Mouse (Mus musculus) olfactory bulb, adult 2 months (tissue): ENCODE results near the gene Pqlc3. TPM values are rescaled to one million over a fixed set of nuclear protein-coding genes. Genes with fewer than 3 reads are reported as not detected.

ENCODE experiments used
- H3K27ac ChIP-seq: fragments of 200-500 bp; 2 replicates; pipeline ENCODE4 v1.5.1; 2012; ENCODE audit warnings: low read depth, low read length; ENCODE audit not compliant: insufficient read depth
- H3K4me1 ChIP-seq: fragments of 200-500 bp; 2 replicates; pipeline ENCODE4 v1.6.1; 2012; ENCODE audit warnings: low read length; ENCODE audit not compliant: control insufficient read depth, insufficient read depth
- H3K4me3 ChIP-seq: fragments of 200-500 bp; 2 replicates; pipeline ENCODE4 v1.5.1; 2012; ENCODE audit warnings: mild to moderate bottlenecking, low read depth, low read length, moderate library complexity; ENCODE audit not compliant: insufficient read depth
- CTCF ChIP-seq: fragments of 200-500 bp; IDR thresholded peaks from 2 replicates; pipeline ENCODE4 v1.5.1; 2012; ENCODE audit warnings: low read depth, mild to moderate bottlenecking, low read length, moderate library complexity; ENCODE audit not compliant: insufficient read depth
- POLR2A ChIP-seq: fragments of 200-500 bp; IDR thresholded peaks from 2 replicates; pipeline ENCODE4 v1.6.1; 2012; ENCODE audit warnings: mild to moderate bottlenecking, low read depth, low read length, moderate library complexity; ENCODE audit not compliant: insufficient read depth
- WGBS: fragments of 180-500 bp; shearing (Covaris S2); methylation state at CpG from one replicate; pipeline ENCODE4 v1.1.7; 2018; 5-methylcytosine and 5-hydroxymethylcytosine counted together
- polyA plus RNA-seq: library from polyadenylated mRNA; stranded (reverse); fragments of >200 nt; gene quantifications from 2 replicates; pipeline ENCODE4 v1.2.4, GENCODE M21; 2012; ENCODE audit warnings: low replicate concordance; ENCODE audit not compliant: missing spikeins, insufficient read depth, insufficient read length

The Pqlc3 gene
- not detected in 2 replicates for polyA plus RNA-seq

DNA sequence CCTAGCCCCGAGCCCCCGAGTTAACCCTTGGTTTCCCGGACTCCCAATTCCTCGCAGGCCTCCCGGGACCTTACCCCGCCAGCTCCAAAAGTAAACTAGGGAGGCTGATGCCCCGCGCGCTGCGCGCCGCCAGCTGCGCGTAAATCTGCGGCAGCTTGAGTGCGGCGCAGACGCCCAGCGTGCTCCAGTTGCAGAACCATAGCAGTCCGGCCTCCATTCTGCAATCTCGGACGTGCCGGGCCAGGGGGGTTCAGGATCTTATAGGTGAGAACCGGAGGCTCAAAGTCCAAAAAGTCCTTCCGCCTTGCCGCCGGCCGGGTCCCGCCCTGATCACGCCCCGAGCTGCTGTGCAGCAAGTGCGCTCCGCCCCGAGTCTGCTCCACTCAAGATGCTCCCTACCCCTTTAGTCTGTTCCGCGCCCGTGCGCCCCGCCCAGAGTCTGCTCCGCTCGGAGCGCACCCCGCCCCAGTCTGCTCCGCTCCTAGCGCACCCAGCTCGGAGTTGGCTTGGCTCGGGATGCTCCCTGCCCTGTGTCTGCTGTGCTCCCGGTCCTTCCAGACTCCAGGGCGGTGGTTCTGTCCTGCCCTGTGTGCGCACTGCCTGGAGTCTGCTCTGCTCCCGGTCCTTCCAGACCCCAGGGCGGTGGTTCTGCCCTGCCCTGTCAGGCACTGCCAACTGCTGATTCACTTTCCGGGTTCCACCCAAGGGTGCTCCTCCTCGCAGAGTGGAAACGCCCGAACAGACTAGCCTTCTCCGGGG, at the start of gene Pqlc3:
Gene Pqlc3, minus strand, starts transcription at position 670 of the 759 bp plus-strand sequence.
- under 1% methylated on average over 57 of the region's 57 CpGs for WGBS
- TF ChIP-seq POLR2A (no peak), CTCF (no peak)
- peak within 1 kb of the TSS; percentile 57 for H3K4me3 ChIP-seq
- H3K27ac ChIP-seq, result no peak within 1 kb of the TSS
- H3K4me1 ChIP-seq, result peaks cover 11% of the 10 kb centered on the region

DNA sequence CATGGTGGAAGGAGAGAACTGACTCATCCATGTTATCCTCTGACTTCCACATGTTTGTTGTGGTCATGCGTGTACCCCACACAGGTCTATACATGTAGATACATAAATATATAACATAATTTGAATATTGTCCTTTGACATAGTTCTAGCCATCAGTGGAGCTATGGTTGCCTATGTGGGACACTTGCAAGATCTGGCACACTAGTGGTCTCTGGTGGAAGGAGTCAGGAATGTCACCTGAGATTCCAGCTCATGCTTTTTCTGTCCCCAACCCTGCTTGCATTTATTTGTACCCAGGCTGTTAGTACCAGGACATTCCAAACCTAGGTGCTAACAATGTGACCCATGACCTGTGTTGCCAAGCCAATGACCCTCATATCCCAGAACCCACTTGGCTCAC, 49.6 kb upstream of the Pqlc3 start:
- TF ChIP-seq POLR2A (no peak), CTCF (no peak)
- Histone ChIP-seq H3K4me1 (peaks cover 16% of the 10 kb centered on the region), H3K4me3 (no peak overlapping the region), H3K27ac (no peak overlapping the region)
- 97% methylated on average over 1 of the region's 1 CpGs for WGBS

DNA sequence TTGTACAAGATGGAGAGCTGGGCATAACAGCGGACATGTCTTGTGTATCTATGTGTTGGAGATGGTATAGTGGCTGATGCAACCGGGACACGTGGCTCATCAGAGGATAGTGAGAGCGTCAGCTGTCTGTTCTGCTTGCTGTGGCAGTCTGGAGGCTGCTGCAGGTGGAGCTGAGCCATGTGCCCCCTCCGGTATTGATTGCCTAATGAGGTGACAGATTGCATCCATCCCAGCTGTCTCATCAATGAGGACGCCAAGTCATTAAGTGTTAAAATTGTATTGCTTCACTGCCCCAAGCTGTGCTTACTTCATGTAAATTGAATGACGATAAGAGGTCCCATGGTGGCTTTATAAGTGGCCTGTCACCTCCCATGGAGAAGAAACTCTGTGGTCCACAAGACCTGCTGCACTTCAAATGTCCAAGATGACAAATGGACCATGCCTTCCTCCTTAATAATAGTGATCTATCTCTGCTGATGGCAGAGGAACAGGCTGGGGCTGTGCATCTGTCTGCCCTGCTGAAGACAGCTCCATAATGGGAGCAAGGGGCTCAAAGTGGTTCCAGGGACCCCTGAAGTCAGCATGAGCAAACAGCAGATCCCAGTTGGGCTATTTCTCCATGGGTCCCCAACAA, 48.9 kb upstream of the Pqlc3 start:
- 78% methylated on average over 7 of the region's 7 CpGs for WGBS
- H3K4me1 ChIP-seq, result peaks cover 16% of the 10 kb centered on the region
- no peak overlapping the region for H3K4me3 ChIP-seq
- H3K27ac ChIP-seq, result no peak overlapping the region
- TF ChIP-seq POLR2A, result no peak
- TF ChIP-seq CTCF, result no peak

DNA sequence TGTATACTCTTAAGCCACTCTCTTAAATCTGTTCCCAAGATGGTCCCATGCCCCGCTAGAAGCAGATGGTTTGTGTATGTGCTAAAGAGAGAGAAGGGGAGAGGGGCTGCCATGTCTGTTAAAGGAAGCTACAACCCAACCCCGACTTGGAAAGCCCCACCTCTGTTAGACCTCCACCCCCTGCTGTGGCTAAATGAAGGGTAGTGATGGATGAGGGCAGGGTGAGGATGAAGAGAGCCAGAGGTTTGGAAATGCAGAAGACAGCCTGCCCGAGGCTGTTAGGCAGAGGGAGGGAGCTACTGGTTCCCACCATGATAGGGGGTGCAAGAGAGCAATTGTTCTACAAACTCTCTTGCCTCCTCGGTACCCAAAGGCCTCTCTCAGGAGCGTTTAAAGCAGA, 43.1 kb upstream of the Pqlc3 start:
- WGBS, result 75% methylated on average over 5 of the region's 5 CpGs
- TF ChIP-seq POLR2A (no peak), CTCF (no peak)
- no peak overlapping the region for H3K27ac ChIP-seq
- H3K4me3 ChIP-seq, result no peak overlapping the region
- H3K4me1 ChIP-seq, result no peaks in the 10 kb centered on the region

DNA sequence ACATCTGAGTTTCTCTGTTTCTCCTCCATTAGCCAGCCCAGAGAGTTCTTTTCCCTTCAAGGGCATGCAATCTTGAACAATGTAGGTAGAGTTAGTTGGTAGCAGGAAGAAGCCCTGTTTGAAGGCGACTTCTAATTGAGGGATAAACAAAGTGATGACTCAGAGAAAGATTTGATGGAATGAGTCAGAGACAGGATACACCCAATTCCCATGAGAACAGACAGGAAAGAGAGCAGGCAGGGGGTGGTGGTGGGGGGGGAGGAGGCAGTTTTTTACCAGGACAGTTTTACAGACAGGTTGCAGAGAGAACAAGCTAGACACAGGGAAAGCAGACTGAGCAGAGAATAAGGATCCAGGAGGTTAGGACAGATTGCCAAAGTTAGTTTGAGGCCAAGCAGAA, 40.4 kb upstream of the Pqlc3 start:
- TF ChIP-seq CTCF, result no peak
- TF ChIP-seq POLR2A, result no peak
- Histone ChIP-seq H3K4me1 (peaks cover 12% of the 10 kb centered on the region), H3K27ac (no peak overlapping the region), H3K4me3 (no peak overlapping the region)
- 30% methylated on average over 1 of the region's 1 CpGs for WGBS

DNA sequence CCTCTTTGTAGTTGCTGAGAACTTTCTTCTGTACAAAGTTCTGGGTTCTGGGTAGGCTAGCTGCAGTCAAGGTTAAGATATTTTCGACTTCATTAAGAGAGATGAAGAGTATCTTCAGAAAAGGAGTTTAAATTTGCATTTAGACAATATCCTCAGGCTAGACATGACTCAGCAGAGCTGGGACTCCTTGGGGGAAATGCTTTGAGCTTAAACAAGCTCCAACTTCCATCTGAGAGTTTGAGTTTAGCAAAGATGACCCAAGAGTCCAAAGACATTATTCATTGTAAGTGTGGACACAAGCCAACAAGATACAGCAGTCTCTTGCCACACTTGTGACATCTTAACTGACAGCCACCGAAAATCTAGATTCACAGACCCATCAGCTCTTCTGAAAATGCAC, 39.2 kb upstream of the Pqlc3 start:
- no peak for TF ChIP-seq POLR2A
- no peak for TF ChIP-seq CTCF
- peaks cover 15% of the 10 kb centered on the region for H3K4me1 ChIP-seq
- 74% methylated on average over 2 of the region's 2 CpGs for WGBS
- H3K27ac ChIP-seq, result no peak overlapping the region
- no peak overlapping the region for H3K4me3 ChIP-seq

DNA sequence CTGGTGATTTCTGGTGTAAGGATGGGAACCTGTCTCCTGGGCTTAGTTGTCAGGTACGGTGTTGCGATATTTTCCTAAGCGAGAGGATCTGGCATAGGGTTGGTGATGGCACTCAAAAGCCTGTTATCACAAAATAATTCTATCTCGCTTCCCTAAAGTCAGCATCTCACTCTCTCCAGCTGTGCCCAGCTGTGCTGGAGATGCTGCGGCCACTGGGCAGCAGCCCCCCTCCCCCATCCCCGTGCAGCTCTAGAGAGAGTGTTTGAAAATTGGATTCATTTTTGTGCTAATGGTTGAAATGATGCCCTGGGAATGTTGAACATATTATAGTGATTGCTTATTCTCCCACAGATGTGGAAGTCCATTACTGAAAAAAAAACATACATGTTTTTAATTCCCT, 38.0 kb upstream of the Pqlc3 start:
- WGBS, result 85% methylated on average over 6 of the region's 6 CpGs
- H3K27ac ChIP-seq, result no peak overlapping the region
- no peak overlapping the region for H3K4me3 ChIP-seq
- TF ChIP-seq CTCF, result no peak
- TF ChIP-seq POLR2A, result no peak
- H3K4me1 ChIP-seq, result peaks cover 21% of the 10 kb centered on the region

DNA sequence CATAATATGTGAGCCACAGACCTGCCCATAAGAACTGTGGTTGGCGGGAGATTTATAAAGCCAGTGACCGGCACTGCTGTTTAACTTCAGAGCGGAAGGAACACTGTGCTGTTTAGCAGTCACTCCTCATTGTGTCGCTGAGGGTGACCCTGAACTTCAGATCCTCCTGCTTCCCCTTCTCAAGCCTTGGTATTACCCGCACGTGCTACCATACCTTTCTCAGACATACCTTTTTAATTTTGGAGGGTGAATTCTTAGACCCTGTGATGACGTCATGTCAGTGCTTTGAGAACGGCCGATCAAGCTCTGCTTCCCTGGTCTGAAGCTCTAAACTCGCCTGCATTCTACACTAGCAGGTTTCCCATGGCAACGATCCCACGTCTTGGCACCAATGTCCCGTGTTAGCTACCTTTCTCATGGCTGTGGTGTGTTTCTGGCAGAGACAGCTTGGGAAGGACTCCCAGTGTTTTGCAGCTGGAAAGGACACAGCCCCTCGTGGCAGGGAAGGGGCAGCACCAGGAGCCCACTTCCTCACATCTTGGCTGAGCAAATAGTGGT, 36.9 kb upstream of the Pqlc3 start:
- TF ChIP-seq POLR2A, result no peak
- TF ChIP-seq CTCF, result no peak
- Histone ChIP-seq H3K4me1 (peaks cover 21% of the 10 kb centered on the region), H3K4me3 (no peak overlapping the region), H3K27ac (no peak overlapping the region)
- WGBS, result 32% methylated on average over 14 of the region's 14 CpGs

DNA sequence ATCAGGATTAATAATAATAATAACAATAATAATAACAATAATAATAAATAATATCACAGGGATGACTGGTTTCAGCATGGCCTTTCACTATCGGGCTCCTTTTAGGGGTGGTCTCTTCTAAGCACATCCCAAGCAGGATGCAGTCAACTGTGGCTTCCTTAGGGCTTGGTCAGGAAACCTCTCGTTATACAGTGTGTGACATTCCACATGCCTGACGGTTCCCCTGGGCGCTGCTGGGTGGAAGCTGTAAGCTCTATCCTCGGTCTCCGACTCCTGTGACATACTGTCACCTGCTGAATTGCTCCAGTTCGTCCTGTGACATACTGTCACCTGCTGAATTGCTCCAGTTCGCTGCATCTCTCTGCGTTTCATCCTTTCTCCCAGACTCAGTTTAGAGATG, 36.3 kb upstream of the Pqlc3 start:
- TF ChIP-seq CTCF (no peak), POLR2A (no peak)
- H3K27ac ChIP-seq, result no peak overlapping the region
- WGBS, result 65% methylated on average over 9 of the region's 9 CpGs
- H3K4me1 ChIP-seq, result peaks cover 21% of the 10 kb centered on the region
- H3K4me3 ChIP-seq, result no peak overlapping the region
